Mouse (Mus musculus) urinary bladder, adult 2 months (tissue): ENCODE results near the gene Gm20696. TPM values are rescaled to one million over a fixed set of nuclear protein-coding genes. Genes with fewer than 3 reads are reported as not detected.

ENCODE experiments used
- DNase-seq: peaks from one replicate; pipeline ENCODE4 v3.0.0; 2022; ENCODE audit warnings: low spot score
- polyA plus RNA-seq: library from polyadenylated mRNA; depleted of rRNA; stranded (reverse); fragments of >200 nt; gene quantifications from 2 replicates; pipeline ENCODE4 v1.2.3, GENCODE M21; 2012

Gm20696 gene
- polyA plus RNA-seq, 1 experiment: 1.2 TPM

DNA sequence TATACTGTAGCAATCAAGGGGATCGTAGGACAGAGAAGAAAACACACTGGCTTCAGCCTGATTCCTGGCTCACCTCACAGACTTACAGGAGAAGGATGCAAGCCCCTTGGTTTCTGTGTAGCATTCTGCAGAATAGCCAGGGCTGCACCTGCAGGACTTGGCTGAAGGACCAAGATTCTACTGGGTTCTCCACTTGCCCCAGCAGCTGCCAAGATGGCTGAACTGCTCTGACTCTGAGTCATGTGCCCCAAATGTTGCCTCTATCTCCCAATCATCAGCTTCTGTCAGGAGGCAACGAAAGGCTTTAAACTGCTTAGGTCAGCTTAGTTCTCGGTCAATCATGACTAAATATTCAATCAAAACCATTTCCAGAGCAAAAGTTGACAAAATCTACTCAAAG is 42.1 kb downstream of the Gm20696 start:
- DNase-seq: no peak

DNA sequence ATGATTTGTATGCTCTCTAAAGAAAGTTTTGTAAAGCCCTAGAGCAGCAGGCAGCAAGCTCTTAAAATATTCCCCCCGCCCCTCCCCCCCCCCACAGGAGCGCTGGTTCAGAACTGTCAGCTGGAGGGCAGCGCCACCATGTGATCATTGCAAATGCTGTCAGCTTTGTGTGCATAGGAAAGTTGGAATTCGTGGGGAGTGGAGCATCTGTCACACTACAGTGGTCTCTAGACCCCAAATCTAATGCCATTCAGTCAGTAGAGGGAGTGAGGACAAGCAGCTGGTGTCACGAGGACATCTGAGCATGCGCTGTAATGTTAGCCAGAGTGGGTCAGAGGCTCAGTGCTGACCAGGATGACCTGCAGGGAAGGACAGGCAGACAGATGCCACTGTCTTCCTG is 43.0 kb downstream of the Gm20696 start:
- DNase-seq: no peak

DNA sequence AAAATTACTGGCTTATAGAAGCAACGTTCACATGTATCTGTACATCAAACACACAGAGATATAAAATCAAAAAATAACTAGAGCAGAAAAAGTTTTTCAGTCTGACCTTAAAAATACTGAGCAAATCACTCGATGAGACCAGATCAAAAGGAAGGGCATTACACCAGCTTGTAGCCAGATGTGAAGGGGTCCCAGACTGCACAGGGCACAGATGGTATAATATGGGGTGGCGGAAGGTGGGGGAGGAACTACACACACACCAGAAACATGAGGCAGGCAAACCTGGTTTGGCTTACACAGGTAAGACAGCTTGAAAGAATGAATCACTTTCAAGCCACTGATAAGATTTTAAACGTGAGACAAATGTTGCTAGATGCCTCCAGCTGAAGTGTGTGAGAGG is 45.4 kb downstream of the Gm20696 start:
- DNase-seq: no peak

DNA sequence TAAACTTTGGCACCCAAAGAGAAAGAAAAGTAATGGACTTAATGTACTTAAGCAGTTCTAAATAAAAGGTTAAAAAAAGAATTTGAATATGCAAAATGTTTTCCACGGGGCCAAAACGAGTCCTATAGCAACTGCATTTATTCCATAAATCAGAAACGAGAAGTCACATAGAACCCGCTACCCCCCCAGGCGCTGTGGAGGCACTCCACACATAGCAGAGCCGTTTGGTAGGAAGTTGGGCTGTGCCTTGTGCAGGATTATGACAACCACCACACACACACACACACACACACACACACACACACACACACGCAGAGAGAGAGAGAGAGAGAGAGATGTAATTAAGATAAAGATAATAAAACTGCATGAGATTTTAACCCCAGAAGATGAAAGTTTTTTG is 46.1 kb downstream of the Gm20696 start:
- DNase-seq: no peak

DNA sequence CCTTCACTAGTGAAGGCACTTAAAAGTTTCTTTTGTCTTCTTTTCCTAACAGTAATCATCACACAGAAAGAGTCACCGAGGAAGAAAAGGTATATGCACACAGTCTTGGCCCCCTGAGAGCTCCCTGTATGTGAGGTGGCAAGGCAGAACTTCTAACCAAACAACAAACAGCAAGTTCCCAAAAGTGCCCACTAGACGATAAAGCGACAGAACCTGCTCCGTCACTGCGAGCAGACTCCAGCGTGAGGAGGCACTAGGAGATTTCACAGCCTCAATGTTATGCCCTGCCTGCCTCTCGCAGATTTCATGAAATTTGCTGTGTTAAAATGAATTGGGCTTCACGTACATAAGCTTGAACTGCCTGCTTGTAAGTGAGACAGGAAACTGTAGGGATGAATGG is 46.6 kb downstream of the Gm20696 start:
- DNase-seq: no peak

DNA sequence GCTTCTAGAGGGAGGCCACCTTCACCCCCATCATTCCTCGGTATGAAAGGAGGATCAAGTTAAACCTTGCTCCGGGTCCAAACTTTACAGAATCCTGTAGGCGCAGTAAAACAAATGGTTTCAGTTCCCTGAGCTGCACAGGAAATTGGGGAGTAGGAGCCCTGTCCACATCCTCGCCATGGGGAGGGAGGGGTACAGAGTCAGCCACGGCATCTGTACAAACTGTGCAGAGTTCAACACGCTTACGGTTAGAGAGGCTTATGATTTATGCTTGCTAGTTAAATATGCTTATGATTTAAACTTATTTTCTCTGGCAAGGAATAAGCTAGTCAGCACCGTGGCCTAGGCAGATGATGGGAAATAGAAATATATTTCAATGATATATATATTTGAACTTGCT is 47.1 kb downstream of the Gm20696 start:
- no peak for DNase-seq

DNA sequence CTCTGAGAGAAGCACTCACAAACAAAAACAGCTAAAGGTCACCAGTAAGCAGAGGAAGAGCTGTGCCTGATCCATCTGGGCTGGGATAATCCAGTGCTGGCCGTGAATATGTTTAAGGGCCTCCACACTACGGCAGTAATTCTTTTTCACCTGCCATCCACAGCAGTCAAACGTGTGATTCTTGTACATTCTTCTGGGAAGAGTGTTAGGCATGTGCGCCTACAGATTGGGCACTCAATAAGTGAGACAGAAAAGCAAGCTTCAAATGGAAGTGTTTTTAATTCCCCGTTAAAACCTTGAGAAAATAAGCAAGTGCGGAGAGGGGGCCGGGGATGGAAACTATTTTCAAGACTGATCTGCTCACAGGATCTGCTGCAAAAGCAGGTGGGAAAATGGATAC is 48.7 kb downstream of the Gm20696 start:
- DNase-seq: no peak

DNA sequence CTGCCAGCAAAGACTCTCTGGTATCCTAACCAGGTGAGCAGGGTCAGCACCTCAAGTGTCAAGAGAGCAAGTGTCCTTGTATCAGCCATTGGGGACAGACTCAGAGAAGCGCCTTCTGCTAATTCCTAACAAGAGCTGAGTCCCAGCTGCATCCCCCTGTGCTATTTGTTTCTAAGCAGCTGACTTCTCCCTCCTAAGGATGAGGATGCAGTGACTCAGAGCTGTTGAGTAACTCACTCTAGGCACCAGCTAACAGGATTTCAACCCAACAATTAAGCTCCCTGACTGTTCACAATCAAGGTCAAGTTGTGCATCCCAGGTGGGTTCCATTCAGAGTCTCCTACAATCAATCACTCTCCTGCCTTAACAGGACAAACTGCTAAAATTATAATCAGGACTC is 49.2 kb downstream of the Gm20696 start:
- DNase-seq: no peak

DNA sequence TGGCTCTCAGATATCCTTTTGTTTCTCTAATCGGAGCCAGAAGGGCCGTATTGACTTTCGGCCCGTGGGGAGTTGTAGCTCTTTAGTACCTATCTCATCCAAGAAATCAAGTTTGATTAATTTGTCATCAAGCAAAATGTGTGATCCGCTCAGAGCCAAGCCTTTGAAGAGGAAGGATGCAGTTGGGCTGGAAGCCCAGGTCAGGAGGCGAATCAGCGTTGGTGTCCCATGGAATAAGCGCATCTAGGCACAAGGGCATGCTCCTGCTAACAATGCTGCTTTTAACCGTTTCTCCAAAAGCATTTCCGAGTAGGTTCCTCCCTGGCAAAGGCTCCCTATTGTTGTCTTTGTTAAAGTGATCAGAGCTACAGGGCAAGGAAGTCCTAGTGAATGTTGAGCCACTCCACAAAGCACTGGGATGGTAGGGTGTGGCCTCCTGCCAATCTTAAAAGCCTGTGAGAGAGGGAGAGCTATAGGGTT is 51.3 kb downstream of the Gm20696 start:
- DNase-seq: no peak

DNA sequence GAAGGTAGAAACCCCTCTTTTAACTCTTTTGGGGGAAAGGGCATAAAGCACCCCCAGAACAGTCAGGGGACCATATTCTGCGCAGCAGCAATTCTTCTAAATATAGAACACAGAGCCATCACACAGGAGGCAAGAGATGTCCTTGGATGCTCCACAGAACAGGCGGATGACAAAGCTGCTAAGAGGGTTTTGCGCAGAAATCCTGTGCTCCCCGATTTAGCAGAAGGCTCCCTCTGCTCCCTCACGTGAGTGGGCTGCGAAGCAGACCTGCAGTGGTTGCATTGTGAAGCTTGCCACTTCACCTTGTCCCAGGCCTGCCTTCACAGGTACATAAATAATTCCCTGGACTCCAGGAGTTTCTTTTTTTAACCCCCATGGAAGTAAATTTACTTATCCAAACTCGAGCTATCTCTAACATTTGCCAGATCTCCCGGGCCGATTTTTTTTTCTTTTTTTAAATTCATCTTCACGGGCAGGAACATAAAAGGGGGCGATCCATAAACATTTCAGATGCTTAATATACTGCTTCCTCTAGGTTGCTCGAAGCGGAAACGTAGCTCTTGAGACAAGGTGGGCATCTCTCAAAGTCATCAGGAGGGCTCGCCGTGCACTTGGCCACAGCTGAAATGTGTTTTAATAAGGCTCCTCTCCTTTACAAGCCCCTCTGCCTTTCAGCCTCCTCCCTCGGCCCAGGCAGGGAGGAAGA is 51.9 kb downstream of the Gm20696 start:
- no peak for DNase-seq

DNA sequence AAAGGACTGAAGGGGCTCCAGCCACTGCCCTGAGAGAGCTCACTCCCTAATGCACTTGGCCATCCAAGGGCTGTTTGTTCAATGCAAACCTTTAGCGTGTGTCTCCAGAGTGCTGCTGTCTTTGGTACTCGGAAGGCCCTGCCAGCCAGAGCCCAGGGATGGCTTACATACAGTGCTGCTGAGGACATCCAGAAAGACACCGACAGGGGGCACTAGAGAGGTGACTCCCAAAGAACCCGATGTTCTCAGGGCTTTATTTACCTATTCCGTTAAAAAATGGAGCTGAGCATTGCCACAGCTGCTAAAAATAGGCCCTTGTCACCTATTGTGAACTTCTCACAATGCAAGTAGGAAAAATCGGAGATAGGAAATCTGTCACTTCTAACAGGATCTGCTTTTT is 54.7 kb downstream of the Gm20696 start:
- no peak for DNase-seq

DNA sequence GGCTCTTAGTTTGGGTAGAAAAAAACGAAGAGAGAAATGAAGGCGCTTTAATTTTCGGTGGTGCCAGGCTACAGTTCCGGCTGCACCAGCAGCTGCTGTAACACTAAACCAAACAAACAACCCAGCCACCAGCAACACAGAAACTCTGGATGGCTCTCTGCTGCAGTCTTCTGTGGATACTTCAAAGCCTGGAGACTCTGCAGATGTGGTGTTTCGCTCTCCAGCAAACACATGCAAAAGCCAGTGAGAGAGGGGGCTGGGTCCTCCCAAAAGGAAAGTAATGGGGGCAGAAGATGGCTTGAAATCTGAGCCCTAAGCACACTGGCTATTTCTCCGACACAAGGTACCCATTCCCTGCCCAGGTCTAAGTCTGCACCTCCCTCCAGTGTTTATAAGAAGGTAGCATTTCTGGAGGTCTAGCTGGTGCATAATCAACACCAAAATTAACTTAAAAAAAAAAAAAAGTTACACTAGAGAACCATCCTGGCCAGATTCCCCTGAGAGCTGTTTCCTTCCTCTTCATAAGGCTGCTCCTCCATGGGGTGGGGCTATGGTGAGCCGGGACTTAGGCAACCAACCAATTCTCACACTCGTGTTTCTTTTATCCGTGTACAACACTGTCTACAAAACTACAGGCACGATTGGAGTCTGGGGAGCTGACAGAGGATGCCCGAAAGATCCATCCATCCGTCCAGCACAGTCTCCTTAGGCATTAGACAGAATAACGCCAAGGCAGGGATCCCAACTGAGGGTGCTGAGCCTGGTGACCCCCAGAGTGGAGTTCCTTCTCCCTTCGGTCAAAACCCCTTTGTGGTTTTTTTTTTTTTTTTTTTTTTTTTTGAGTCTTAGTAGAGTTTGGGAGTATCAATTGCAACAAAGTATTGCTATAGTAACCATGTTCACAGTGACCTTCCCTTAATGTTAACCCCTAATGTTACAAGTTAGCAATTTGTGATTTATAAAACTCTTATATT is 55.9 kb downstream of the Gm20696 start:
- DNase-seq: no peak

DNA sequence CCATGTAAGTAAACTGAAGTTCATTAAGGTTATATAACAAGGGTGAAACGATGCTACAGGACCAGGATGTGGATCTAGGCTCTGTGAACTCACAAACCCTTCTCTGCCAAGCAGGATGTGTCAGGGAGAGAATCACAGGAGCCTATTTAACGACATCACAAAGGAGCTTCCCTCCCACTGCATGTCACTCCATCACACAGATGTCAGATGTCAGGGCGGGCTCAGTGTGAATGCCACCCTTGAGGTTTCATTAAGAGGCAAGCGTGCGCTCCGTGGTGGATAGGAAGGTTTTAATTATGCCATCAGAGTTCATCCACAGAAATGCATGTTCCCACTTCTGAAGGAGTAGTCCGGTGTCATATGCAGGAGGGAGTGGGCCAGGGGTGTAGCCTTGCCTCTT is 60.5 kb downstream of the Gm20696 start:
- DNase-seq: no peak

DNA sequence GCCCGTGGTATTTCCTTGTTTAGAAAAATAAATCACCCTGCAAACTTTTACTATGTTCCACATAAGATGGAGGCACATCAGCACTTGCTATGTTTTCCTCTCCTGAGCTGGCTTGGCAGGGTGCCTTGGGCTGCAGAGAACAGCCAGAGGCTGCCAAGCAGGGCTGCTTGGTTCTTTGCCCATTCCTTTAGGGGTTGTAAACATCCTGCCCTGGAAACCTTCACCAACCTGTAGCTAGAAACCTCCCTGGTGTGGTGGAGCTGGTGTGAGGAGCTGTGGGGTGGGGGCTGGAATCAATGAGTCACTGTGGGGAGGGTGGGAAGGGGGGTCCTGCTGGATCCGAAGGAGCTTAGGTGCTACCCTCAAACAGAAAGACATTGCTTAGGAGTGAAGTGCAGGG is 61.8 kb downstream of the Gm20696 start:
- no peak for DNase-seq

DNA sequence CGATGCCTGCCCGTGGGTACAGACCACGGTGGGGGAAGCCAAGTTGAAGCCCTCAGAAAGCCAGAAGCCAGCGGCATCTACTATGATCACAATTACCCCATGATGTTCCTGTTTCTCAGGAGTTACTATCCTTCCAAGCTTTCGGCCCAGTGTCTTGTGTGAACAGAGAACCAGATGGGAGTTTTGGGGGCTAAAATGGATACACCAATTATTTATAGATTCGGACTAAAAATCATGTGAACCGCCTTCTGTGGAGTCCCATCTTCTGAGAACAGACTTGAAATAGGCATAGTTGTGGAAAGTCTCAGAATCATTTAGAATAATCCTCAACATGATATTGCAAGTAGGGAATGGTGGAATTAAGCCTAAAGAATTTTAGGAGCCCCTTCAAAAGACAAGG is 64.2 kb downstream of the Gm20696 start:
- no peak for DNase-seq

DNA sequence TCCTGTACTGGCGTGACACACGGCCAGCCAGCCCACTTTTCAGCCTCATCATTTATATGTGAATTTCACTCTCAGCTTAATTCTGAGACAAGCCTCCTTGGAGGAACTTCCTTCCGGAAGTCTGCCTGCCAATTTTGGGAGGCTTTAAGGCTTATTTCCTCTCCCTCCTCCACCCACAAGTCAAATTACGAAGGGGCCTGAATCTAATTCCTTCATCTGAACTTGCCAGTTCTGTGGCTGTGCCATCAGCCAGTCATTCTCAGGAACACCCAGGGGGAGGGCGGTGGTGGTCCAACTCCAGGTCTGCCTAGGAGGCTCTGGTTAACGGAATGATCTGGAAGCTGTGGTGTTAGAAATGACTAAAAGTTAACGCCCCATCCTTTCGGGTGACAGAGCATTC is 65.7 kb downstream of the Gm20696 start:
- no peak for DNase-seq

DNA sequence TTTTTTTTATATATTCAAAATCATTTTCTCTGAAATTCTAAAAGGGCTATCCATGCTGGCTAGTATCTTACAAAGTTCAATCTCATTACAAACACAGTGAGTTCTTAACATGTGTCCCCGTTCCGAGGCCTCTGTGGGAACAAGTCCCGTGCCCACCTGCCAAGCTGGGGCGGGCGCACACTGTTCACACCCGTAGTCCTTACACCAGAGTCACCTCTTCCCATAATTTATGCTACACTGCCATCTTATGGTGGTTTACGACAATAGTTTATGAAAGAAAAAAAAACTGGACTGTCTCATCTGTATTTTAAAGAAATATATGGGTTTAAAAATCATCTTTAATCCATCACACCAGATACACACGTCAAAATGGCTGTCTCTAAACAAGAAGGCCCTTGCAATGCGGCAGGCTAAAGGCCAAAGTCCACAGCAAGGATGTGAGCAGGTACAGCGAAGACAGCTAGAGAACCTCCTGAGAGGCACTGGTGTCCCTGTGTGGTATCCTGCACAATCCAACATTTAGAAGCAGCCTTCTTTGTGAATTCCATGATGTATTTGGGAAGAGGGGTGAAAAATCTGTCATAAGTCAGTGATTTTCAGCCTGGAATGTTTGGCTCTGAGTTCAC is 66.3 kb downstream of the Gm20696 start:
- DNase-seq: no peak

DNA sequence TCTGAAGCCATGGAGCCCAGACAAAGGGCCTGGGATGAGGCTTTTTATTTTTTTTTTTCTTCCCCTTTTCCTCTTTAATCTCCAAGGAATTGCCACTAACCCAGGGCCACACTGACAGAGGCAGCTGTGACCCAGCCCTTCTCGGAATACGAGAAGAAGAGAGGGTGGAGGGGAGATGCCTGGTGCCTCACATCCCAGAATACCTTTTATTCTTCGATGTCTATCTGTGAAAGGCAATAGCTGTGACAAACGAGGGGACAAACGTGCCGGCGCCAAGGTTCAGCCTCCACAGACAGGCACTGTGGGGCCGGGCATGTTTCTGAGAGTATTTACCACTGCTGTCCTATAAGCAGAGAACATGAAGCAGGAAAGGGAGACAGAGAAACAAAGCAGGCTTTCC is 66.9 kb downstream of the Gm20696 start:
- no peak for DNase-seq

DNA sequence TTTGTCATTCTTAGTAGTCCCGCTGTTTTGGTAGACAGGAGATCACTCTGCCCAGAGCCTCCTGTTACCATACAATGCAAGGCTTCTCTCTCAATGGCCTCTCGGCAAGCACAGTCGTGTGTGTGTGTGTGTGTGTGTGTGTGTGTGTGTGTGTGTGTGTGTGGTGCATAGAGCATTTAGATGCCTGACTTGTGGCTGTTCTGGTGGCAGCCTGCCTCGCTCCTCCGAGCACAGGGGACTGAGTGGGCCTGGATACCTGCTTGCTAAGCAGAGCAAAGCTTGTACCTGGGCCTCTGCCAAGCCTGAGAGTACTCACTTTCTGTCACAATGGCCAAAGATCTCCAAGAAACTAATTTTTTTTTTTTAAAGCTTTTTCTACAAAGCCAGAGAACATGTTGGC is 67.4 kb downstream of the Gm20696 start:
- no peak for DNase-seq

DNA sequence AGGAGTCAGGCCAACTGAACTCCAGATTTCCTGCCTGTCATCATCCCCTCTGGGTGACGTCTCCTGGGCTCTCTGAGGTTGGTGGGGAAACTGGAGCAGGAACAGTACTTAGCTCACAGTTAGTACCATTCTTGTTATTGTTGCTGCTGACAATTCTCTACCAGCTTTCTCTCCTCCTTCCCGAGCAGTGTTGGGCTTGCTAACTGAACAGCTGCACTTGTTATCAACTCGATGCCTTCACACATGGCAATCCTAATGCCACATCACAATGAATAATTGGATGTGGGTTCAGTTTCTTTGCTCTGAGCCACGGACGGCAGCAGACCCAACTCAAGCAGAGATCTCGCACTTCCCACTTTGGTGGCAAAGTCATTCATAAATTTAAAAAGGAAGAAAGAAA is 89.6 kb downstream of the Gm20696 start:
- no peak for DNase-seq

DNA sequence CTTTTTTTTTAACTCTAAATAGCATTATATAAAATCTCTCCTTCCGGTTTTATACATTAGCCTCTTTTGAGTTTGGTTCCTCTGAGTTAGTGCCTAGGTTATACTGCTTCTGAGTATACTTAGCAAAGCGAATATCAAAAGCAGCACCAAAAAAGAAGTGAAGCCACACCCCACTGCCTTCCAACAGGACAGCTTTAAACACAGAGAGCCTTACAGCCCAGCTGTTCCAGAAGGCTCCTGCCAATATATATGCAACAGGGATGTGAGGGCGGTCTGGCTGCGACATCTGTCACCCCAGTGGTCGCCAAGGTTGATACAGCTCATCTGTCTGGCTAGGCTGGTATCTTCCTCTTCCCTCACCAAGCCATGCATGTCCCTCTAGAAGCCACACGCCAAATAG is 91.0 kb downstream of the Gm20696 start:
- no peak for DNase-seq

DNA sequence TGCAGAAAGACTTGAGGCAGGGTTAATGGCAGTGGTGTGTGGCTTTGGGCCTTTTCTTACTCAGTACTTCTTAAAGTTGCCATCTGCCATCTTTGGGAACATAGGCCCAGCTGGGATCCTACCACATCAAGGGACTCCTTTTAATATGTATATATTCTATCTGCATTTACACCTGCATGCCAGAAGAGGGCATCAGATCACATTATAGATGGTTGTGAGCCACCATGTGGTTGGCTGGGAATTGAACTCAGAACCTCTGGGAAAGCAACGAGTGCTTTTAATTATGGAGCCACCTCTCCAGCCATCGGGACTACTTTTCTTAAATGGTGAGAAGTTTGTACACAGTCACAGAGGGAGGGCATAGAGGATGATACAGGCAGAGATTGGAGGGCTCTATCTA is 93.3 kb downstream of the Gm20696 start:
- DNase-seq: no peak

DNA sequence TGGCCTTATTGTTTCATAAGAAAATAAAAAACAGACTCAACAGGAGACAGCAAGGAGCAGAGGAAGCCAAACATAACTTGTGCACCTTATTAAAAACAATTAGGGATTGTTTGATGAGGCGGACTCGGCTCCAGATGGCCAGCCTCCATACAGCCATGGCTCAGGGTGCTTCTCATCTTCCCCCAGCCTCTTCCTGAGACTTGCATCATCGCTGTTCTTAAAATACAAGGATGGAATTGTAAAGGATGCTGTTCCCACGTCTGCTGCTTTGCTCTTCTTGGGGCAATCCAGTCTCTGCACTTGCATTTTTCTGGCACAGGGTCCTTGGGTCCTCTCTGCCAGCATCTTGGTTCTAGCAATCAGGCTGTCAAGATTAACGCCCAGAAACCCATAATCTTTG is 94.5 kb downstream of the Gm20696 start:
- no peak for DNase-seq
